Mouse (Mus musculus): ENCODE results near the gene Atxn7l3. TPM values are rescaled to one million over a fixed set of nuclear protein-coding genes. Genes with fewer than 3 reads are reported as not detected.

The Atxn7l3 gene
- 89.9 TPM in 2 replicates for polyA plus RNA-seq (2012; rRNA removed)

DNA sequence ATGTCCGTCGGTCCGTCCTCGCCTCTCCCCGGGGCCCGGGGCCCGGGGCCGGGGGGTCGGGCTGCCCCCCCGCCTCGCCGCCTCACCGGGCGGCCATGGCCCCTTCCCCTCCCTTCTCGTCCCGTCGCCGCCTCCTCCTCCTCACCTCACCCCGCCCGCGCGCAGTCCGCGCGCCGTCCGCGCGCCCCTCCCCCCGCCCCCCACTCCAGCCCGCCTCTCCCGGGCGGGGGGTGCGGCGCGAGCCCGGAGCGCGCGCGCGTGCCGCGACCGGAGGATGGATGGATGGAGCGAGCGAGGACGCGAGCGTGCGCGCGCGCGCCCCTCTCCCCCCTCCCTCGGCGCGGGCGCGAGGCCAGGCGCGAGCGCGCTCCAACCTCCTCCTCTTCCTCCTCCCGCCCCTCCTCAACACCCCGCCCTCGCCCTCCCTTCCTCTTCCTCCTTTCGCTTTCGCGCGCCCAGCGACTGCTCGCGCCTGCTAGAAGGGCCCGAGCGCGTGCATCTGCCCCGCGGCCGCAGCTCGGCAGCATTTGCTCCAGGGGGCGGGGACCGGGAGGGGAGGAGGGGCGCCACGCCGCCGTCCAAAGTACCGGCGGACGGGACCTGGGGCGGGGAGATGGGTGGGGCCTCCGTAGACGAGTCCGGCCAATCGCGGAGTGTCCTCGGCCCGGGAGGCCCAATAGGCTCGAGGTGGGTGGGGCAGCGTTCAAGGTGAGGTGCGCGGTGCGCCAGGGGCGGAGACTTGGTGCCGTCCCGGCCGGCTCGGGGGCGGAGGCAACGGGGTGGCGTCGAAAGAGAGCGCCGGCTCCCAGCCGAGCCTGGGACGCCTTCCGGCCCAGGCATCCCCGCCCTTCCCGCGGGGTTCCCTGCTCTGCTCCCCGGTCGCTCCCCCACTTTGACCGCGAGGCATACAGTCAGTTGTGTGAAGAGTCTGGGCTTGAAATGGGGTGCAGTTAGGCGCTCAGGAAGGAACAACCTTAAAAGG lies at the start of gene Atxn7l3:
Atxn7l3 (minus strand) TSS at position 141 of the 982 bp plus-strand sequence.
- peak; percentile 99 for DNase-seq
- H3K36me3 ChIP-seq (ENCODE audit: control insufficient read depth, insufficient read depth, low read length) = peaks cover 12% of the 10 kb centered on the region
- no peak for TF ChIP-seq CTCF (IDR thresholded peaks at IDR 0.05; ENCODE audit: borderline replicate concordance, control insufficient read depth, extremely low read depth, insufficient read depth, low read length, poor library complexity)
- peak; percentile 86 for TF ChIP-seq POLR2A (IDR thresholded peaks at IDR 0.05; ENCODE audit: control insufficient read depth, extremely low read depth, insufficient read depth, low read length, poor library complexity)
- under 1% methylated on average over 80 of the region's 125 CpGs for WGBS
- H3K27ac ChIP-seq (ENCODE audit: control insufficient read depth, insufficient read depth, low read length) = peak within 1 kb of the TSS; percentile 92
- peaks cover 17% of the 10 kb centered on the region for H3K4me1 ChIP-seq (replicated peaks; ENCODE audit: control insufficient read depth, insufficient read depth, low read length)
- H3K4me3 ChIP-seq (ENCODE audit: control insufficient read depth, insufficient read depth, low read length) = peak within 1 kb of the TSS; percentile 85
- H3K27me3 ChIP-seq (ENCODE audit: control insufficient read depth, insufficient read depth, low read length) = no peaks in the 10 kb centered on the region

DNA sequence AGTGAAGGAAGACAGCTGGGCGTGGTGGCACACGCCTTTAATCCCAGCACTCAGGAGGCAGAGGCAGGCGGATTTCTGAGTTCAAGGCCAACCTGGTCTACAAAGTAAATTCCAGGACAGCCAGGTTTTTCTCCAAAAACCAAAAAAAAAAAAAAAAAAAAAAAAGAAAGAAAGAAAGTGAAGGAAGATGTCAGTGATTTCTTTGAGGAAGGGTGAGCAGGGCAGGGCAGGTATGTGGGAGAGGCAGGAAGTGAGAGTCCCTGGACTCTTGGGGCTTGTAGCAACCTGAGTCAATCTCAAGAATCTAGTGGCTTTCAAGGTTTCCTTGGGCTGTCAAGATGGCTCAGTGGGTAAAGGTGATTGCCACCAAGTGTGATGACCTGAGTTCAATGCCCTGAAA lies 48.0 kb upstream of the Atxn7l3 start:
- DNase-seq = no peak
- 91% methylated on average over 3 of the region's 3 CpGs for WGBS
- H3K27ac ChIP-seq (ENCODE audit: control insufficient read depth, insufficient read depth, low read length) = no peak overlapping the region

GRCm38 (mm10) chr11:102342742-102343141 lies 46.3 kb upstream of the Atxn7l3 start:
- no peak for TF ChIP-seq POLR2A (IDR thresholded peaks at IDR 0.05; ENCODE audit: control insufficient read depth, extremely low read depth, insufficient read depth, low read length, poor library complexity)
- TF ChIP-seq CTCF (IDR thresholded peaks at IDR 0.05; ENCODE audit: borderline replicate concordance, control insufficient read depth, extremely low read depth, insufficient read depth, low read length, poor library complexity) = no peak
- H3K36me3 ChIP-seq (ENCODE audit: control insufficient read depth, insufficient read depth, low read length) = no peaks in the 10 kb centered on the region
- no peaks in the 10 kb centered on the region for H3K4me1 ChIP-seq (replicated peaks; ENCODE audit: control insufficient read depth, insufficient read depth, low read length)
- H3K27ac ChIP-seq (ENCODE audit: control insufficient read depth, insufficient read depth, low read length) = no peak overlapping the region
- 93% methylated on average over 12 of the region's 12 CpGs for WGBS
- H3K27me3 ChIP-seq (ENCODE audit: control insufficient read depth, insufficient read depth, low read length) = no peaks in the 10 kb centered on the region
- no peak overlapping the region for H3K4me3 ChIP-seq (ENCODE audit: control insufficient read depth, insufficient read depth, low read length)
- DNase-seq = no peak

More for the DNA sequence above, 48.0 kb upstream of the Atxn7l3 start:
- H3K4me3 ChIP-seq (ENCODE audit: control insufficient read depth, insufficient read depth, low read length) = no peak overlapping the region
- H3K4me1 ChIP-seq (replicated peaks; ENCODE audit: control insufficient read depth, insufficient read depth, low read length) = no peaks in the 10 kb centered on the region
- H3K36me3 ChIP-seq (ENCODE audit: control insufficient read depth, insufficient read depth, low read length) = no peaks in the 10 kb centered on the region
- H3K27me3 ChIP-seq (ENCODE audit: control insufficient read depth, insufficient read depth, low read length) = no peaks in the 10 kb centered on the region
- TF ChIP-seq POLR2A (IDR thresholded peaks at IDR 0.05; ENCODE audit: control insufficient read depth, extremely low read depth, insufficient read depth, low read length, poor library complexity) (no peak), CTCF (IDR thresholded peaks at IDR 0.05; ENCODE audit: borderline replicate concordance, control insufficient read depth, extremely low read depth, insufficient read depth, low read length, poor library complexity) (no peak)

GRCm38 (mm10) chr11:102341101-102341500 lies 44.7 kb upstream of the Atxn7l3 start:
- Histone ChIP-seq H3K27me3 (ENCODE audit: control insufficient read depth, insufficient read depth, low read length) (no peaks in the 10 kb centered on the region), H3K36me3 (ENCODE audit: control insufficient read depth, insufficient read depth, low read length) (no peaks in the 10 kb centered on the region), H3K4me3 (ENCODE audit: control insufficient read depth, insufficient read depth, low read length) (no peak overlapping the region), H3K27ac (ENCODE audit: control insufficient read depth, insufficient read depth, low read length) (no peak overlapping the region), H3K4me1 (replicated peaks; ENCODE audit: control insufficient read depth, insufficient read depth, low read length) (no peaks in the 10 kb centered on the region)
- TF ChIP-seq POLR2A (IDR thresholded peaks at IDR 0.05; ENCODE audit: control insufficient read depth, extremely low read depth, insufficient read depth, low read length, poor library complexity) (no peak), CTCF (IDR thresholded peaks at IDR 0.05; ENCODE audit: borderline replicate concordance, control insufficient read depth, extremely low read depth, insufficient read depth, low read length, poor library complexity) (no peak)
- DNase-seq = no peak
- WGBS = 61% methylated on average over 4 of the region's 4 CpGs

DNA sequence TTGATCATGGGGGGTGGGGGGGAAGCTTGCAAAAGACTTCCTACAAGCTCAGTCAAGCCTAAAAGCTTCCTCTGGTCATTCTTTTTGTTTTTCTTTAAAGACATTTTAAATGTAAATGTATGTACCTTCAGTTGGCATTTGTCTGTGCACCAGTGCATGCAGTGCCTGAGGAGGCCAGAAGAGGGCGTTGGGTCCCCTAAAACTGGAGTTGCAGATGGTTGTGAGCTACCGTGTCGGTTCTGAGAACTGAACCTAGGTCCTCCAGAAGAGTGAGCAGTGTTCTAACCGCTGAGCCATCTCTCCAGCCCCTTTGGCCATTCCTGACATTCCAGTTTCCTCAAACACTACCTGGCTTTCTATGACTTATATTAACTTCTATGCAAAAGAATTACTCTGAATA lies 43.2 kb upstream of the Atxn7l3 start:
- H3K27ac ChIP-seq (ENCODE audit: control insufficient read depth, insufficient read depth, low read length) = no peak overlapping the region
- H3K27me3 ChIP-seq (ENCODE audit: control insufficient read depth, insufficient read depth, low read length) = no peaks in the 10 kb centered on the region
- H3K4me1 ChIP-seq (replicated peaks; ENCODE audit: control insufficient read depth, insufficient read depth, low read length) = no peaks in the 10 kb centered on the region
- WGBS = 72% methylated on average over 4 of the region's 4 CpGs
- peak; percentile 5 for DNase-seq
- H3K4me3 ChIP-seq (ENCODE audit: control insufficient read depth, insufficient read depth, low read length) = no peak overlapping the region
- TF ChIP-seq POLR2A (IDR thresholded peaks at IDR 0.05; ENCODE audit: control insufficient read depth, extremely low read depth, insufficient read depth, low read length, poor library complexity) (no peak), CTCF (IDR thresholded peaks at IDR 0.05; ENCODE audit: borderline replicate concordance, control insufficient read depth, extremely low read depth, insufficient read depth, low read length, poor library complexity) (no peak)
- H3K36me3 ChIP-seq (ENCODE audit: control insufficient read depth, insufficient read depth, low read length) = no peaks in the 10 kb centered on the region

DNA sequence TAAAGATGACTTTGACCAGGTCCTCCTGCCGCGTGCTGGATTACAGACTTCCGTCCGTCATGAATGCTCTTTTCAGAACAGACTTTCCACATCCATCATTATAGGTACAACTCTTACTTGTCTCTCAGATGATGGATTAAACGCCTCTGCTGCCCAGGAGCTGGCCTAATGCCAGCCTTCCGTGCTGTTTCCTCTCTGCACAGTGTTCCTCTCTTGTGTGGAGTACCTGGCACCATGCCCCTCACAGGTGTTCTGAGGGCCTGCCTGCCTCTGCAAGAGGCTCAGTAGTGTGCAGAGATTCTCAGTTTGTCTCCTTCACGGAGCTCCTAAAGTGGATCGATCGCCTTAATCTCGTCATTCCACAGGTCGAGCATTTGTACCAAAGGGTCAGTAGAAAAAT lies 42.8 kb upstream of the Atxn7l3 start:
- Histone ChIP-seq H3K27ac (ENCODE audit: control insufficient read depth, insufficient read depth, low read length) (no peak overlapping the region), H3K4me3 (ENCODE audit: control insufficient read depth, insufficient read depth, low read length) (no peak overlapping the region), H3K4me1 (replicated peaks; ENCODE audit: control insufficient read depth, insufficient read depth, low read length) (no peaks in the 10 kb centered on the region), H3K27me3 (ENCODE audit: control insufficient read depth, insufficient read depth, low read length) (no peaks in the 10 kb centered on the region), H3K36me3 (ENCODE audit: control insufficient read depth, insufficient read depth, low read length) (no peaks in the 10 kb centered on the region)
- whole genome bisulfite sequencing = 49% methylated on average over 11 of the region's 11 CpGs
- no peak for TF ChIP-seq POLR2A (IDR thresholded peaks at IDR 0.05; ENCODE audit: control insufficient read depth, extremely low read depth, insufficient read depth, low read length, poor library complexity)
- TF ChIP-seq CTCF (IDR thresholded peaks at IDR 0.05; ENCODE audit: borderline replicate concordance, control insufficient read depth, extremely low read depth, insufficient read depth, low read length, poor library complexity) = no peak
- DNase-seq = no peak

Data from thymus, adult 2 months (tissue).